Mouse (Mus musculus) common myeloid progenitor, adult 5-6 weeks (primary cell): Measurements from ENCODE around the gene Ciz1. TPM values are rescaled to one million over a fixed set of nuclear protein-coding genes. Genes with fewer than 3 reads are reported as not detected.

Source experiments
- ATAC-seq: replicated peaks from 2 replicates; pipeline ENCODE4 v1.8.0; 2016; ENCODE audit warnings: low read depth, mild to moderate bottlenecking, moderate TSS enrichment, inconsistent platforms; ENCODE audit not compliant: poor library complexity, severe bottlenecking
- total RNA-seq: library from RNA; stranded (forward); fragments of 200-1000, 187-1606 nt; gene quantifications from 2 replicates; pipeline ENCODE4 v1.2.3, GENCODE M21; 2017

Gene Ciz1
- total RNA-seq, 1 experiment from 2014 or later, result 76.5 TPM

DNA sequence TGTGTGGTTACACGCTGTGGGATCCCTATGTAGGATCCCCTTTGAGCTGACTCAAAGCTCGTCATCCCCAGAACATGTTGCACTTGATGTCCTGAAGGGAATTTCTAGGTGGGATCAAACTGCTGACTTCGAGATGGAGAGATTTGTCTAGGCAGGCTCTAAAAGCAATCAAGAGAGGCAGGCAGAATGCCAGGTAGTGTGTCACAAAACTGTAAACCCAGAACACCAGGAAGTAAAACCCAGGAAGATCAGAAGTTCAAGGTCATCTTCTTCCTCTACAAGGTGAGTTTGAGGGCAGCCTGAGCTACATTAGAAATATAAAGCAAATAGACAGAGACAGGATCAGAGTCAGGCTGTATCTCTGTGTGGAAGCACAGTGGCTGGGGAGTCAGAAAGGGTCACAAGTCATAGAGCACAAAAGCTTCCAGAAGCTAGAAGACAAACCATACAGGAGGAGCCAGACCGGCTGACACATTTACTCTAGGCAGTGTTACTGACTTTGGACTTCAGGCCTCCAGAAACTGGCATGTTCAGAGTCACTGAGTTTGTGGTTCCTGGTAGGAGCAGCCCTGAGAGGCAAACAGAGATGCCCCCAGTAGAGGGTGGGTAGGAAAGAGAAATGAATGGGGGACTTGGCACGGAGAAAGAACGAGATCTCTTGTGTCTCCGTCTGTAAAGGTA lies 55.2 kb downstream of the Ciz1 start:
- no peak for ATAC-seq

DNA sequence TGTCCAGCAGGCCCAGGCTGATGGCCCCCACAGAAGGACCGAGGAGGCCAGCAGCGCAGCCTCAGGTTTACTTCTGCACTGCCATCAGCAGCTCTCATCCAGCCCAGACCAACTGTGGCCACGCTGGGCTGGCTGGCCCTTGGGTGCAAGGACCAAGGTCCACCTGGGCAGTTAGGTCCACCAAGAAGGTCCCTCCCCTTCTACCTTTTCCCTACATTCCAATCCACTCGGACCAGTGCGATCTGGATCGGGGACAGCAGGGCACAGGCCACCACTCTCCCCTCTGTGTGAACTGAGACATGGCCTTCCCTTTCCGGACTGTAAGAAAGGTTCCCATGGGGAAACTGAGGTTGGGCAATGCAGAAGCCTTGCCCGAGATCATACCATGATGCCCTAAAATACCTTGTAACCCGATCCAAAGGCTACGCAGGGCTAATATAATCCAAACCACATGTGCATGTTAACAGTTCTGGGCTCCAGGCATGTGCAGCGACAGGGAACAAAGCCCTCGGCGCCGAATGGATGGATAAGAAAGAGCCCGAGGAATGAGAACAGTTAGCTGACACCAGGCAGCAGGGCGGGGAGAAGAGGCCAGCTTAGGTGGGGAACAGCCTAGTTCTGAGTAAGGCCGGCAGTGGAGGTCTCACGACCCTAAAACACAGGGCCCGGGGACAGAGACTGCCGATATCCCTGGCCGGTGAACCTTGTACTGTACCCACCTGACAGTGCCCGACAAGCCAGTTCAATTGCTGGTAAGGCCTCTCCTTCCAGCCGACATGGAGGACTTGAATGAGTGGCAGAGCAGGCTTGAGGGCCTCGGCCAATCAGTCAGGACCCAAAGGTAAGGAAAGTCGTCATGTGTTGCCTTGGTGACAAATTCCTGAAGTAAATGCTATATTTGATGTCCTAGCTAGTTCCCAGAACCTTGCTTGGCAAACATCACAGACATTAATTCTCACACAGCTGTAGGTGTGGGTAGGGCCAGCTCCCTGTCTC lies 56.6 kb downstream of the Ciz1 start:
- ATAC-seq, result no peak

DNA sequence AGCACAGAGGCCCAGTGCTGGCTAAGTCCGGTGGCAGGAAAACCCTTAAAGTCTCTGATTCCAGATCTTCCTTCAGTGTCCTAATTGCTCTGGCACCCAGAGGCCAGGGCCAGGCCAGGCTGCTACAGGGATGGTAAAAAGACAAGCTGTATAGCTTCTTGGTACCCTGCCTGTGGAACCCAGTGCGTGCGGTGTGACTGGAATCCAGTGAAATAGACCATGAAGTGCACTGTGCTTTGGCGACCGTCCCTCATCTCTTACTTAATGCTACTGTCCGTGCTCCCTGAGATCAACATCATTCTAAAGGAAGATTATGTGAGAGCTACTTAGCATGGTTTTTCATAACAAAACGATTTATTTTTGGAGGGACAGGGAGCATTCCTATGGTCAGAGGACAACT lies 59.3 kb downstream of the Ciz1 start:
- ATAC-seq, result no peak

DNA sequence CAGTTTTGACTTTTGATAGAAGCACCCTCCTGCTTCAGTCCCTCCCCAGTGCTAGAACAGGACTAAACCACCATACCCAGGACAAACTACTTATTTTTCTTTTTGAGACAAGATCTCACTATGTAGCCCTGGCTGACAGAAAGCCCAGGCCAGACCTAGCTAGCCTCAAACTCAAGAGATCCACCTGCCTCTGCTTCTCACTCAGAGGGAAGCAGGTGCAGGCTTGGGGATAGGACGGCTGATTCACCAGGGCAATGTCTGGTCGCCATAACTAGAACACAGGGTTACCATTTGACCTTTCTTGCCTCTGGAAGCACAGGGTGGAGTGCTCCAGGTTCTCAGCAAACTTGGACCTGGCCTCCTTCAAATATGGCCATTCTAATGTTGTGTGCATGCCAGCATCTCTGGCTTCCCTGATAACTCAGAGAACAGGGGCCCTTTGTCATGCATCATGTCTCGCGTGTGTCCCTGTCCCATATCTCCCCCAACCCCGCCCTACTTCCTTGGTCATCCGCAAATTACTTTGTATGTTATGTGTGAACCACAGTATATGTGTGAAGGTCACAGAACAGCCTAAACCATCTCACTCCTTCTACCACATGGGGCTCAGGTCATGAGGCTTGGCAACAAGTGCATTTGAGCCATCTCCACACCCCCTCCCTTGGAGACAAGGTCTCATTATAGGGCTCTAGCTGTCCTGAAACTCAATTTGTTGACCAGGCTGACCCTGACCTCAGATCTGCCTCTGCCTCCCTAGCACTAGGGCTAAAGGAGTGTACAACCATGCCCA lies 60.8 kb downstream of the Ciz1 start:
- ATAC-seq, result no peak

DNA sequence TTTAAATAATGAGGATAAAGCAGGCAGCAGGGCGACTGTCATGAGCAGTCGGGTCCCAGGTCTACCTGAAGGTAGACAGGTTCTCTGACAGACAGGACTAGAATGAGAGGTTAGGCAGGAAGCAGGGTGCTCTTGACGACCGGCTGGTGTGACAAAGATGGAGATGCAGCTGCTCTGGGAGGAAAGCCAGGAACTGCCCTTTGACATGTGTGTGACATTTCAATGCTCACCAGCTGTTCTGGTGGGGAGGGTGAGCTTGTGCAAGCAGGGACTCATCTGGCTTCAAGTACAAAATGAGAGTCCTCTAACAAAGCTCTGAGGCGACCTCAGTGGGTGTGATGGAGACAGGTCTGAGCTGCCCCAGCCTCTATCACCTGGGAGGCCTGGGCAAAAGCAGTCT lies 61.8 kb downstream of the Ciz1 start:
- ATAC-seq, result no peak

DNA sequence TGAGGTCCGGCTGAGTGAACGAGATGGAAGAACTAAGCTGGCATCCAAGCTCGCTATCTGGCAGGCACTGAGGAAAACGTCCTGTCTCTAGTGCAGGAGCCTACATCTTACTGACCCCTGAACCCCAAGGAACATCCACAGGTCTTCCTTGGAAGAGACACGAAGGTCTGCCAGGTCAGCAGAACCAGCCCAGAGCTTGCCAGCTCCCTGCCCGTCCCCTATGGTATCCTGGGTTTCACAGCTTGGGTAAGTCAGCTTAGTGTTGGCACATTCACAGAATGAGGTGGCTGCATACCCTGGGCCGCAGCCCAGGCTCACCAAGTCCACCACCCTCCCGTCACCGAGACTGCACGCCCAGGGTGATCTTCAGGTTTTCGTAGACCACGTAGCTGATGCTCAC lies 63.7 kb downstream of the Ciz1 start:
- ATAC-seq, result no peak

DNA sequence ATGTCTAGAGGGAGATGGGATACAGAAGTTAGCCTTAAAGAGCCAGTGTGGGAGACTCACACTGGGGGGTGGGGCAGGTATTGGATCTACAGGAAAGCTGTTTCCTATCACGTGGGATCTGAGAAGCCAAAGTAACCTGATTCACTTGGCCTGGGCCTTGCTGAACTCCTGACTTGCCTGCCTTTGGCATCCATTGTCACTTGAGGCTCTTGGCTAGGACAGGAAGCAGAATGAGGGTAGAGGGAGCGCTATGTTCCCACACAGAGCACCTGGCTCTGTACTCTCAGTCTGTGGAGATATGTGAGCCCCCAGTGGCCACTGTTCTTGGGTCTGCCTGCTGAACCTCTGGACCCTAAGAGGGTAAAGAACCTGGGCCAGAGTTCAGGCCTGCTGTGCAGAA lies 64.4 kb downstream of the Ciz1 start:
- ATAC-seq, result no peak

DNA sequence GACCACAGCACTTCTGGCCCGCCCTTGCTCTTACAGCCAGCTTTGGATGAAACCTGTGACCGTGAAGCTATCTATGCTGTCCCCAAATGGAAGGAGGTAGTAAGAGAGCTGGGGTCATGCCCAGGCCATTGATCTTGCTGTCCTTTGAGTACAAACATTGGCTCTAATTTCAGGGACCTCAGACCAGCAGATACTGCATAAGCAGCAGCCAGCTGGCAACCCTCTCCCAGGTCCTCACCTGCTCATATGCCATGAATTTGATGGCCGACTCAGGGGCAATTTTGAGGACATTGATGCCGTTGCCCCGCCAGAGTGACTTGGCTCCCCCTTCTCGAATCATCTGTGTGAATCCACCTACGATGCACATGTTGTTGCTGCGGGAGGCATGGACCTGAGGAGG lies 65.4 kb downstream of the Ciz1 start:
- ATAC-seq, result no peak

DNA sequence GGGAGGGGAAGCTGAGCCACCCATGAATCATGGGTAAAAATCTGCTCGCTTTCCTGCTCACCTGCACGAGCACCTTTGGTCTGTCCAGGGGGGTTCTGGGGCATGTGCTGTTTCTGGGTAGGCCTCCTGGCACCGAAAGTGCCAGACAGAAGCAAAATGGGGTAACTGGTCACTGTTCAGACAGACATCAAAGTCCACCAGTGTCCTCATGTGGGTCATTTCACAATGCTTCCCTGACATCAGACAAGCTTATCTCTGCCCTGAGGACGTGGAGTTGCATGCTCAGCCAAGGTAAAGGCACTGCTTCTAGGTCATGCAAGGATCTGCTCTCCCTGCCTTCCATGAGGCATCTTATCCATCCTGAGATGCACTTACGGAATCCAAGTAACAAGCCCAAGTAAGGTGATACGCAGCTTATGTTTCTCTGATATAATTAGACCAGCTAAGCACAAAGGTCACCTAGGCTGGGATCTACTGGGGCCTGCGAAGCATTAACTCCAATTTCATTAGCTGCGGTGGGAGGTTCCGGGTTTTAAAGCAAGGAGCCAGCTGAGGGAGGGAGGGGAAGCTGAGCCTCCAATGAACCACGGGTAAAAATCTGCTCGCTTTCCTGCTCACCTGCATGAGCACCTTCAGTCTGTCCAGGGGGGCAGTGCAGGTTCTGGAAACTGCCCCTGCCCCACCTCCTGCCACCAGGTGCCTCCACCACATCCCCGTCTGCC lies 66.5 kb downstream of the Ciz1 start:
- no peak for ATAC-seq

DNA sequence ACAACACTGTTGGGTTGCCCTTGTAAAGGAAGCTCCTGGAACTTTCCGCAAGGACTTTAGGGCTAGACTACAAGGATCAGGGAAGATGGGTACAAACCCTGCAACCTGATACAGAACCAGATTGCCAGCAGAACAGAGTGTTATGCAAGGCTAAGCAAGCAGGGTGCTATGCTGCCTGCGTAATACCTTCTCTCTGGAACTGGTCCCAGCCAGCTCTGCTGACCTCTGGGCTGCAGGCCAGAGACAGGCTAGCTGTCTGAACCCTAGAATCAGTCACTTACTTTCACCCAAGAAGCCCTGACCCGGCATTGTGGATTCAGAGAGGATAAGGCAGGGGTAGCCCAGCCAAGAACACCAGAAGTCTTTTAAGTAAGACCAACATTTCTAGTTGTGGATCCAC lies 67.2 kb downstream of the Ciz1 start:
- ATAC-seq, result no peak

DNA sequence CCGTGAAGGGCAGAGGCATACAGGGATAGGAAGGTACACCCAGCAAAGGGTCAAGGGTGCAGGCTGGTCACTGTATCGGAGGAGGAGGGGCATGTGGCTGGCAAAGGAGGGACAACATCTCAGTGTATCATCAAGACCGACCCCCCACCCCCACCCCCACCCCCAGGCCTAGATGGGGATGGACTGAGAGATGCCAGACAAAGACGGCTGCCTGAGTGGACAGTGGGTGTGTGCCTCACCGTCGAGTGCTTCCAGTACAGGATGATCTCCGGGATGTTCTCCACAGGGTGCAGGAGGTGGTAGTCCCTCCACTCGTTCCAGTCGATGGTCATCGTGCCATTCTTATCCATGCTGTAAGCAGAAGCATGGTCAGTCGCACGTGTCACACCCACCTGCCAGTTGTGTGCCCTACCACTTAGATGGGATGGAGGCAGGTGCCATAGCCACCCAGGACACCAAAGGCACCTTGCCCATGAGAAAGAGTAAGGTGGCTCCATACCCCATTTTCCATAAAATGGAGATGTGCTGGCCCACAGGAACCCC lies 68.0 kb downstream of the Ciz1 start:
- ATAC-seq, result no peak

DNA sequence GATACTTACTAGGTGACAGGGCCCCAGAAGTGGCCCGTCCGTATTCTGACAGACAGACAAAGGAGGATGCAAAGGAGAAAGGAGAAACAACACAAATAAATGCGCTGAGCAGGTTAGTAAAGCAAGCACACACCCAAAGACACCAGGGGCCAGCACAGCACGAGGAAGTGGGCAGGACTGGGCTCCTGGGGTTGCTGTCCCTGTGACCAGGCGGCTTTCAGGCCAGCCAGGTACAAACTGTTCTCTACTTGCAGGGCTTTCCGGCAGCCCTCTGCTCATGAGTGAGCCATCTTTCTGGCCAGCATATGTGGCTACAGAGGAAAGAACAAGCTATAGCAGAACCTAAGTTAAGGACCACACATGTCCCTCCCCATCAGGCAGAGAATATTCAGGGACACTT lies 68.5 kb downstream of the Ciz1 start:
- ATAC-seq, result no peak

DNA sequence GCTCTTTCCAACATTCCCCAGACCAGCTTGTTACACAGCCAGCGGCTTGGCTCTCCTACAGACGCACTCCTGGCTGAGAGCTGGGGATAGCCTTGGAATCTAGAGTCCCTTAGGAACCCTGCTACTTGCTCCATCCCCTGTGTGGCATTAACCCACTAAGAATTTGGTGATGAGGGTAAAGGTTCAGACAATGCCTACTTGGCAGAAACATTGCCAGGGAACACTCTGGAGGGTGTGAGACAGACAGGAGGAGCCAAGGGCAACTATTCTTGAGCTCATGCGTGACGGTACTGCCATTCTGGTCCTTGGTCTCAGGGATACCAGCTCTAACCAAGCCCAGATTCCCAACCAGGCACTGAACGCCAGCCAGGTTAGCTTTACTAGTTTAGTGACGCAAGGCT lies 69.7 kb downstream of the Ciz1 start:
- no peak for ATAC-seq

DNA sequence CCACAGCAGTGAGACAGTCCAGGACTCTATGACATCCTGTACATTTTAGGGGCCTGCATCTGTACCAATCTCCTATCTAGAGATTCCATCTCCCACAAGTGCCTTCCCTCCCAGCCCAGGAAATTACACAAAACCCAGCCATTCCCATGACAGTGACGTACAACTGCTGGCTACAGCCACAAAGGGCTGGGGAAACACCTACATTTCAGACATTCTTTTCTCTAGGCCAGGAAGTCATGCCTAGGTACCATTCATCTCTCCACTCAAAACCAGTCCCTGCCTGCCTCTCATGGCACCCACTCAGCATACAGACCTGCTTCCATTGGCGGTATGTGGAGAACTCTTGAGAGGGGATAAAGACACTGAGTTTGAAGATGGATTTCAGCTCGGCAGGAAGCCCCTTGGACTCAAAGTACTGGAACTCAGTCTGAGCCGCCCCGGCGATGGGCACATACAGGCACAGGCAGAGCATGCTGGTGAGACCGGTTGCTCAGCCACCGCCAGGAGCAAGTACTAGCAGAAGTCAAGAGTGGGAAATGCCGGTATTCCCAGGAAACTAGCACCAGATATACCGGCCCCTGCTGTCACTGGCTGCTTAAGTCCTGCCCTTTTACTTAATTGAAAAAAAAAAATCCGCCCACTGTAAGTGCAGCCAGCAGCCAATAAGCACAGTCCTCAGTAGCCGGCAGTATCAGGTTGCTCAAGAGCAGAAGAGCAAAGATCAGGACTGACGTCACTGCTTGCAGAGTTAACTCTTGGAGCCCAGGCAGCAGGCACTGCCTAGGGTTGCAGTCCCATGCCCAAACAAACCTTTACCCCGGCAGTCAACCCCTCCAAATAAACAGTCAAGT lies 71.6 kb downstream of the Ciz1 start:
- peak; percentile 89 for ATAC-seq

DNA sequence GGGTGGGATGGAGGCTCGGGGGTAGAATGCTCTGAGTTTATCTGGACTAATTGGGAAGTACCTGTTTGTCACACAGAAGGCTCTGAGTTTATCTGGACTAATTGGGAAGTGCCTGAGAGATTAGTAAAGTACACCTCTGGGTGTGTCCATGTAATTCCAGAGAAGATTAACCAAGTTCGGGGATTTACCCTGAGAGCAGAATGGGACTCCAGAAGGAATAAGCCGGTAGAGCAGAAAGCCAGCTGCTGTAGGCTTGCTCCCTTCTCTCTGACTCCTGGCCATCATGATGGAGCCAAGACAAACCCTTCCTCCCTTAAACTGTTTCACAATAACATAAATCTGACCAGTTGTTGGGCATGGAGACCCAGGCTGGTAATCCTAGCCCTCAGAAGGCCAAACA lies 72.7 kb downstream of the Ciz1 start:
- no peak for ATAC-seq

DNA sequence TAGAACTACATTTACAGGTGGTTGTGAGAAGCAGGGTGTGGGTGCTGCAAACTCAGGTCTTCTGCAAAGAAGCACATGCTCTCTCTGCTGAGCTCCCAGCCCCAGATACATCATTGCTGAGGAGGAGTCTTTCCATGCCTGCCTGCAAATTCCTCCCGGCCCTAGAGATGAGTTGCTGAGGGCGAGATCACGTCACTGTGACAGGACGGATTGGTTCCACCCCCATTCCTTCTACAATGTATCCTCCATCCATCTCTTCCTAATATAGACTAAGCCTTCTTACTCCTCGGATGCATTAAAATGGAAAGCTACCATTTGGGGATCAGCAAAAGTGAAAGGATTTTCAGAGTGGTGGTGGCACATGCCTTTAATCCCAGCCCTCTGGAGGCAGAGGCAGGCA lies 73.4 kb downstream of the Ciz1 start:
- ATAC-seq, result no peak

DNA sequence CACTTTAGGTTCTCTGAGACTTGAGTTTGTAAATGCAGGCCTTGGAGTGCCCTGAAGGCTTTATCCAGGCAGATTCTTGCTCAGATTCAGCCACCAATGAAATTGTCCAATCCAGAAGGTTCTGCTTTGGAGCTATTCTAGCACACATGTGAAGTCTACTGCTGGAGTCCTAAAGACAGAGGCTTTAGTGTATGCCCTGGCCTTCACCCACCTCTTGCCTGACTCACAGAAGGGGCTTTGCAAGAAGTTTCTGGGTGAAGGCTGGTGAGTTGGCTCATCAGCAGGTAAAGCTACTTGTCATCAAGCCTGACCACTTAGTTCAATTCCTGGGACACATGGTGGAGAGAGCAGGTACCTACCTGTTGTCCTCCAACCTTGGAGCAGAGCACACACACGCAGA lies 74.0 kb downstream of the Ciz1 start:
- ATAC-seq, result no peak

DNA sequence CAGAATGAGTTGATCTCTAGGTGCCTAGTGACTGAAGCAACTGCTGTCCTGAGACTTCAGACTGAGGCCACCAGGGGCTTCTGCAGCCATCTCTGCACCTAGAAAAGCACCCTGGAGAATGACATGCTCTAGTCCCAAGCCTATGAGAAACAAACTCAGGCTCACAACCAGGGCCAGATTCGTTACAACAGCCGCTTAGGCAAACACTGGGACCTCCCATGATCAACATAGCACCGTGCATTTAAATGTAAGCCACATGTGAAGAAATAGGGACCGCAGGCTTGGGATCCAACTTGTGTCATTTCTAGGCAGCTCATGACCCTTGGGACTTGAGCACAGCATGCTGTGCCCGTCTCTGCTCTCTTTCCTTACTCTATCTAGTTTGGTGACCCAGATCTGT lies 75.6 kb downstream of the Ciz1 start:
- ATAC-seq, result no peak

DNA sequence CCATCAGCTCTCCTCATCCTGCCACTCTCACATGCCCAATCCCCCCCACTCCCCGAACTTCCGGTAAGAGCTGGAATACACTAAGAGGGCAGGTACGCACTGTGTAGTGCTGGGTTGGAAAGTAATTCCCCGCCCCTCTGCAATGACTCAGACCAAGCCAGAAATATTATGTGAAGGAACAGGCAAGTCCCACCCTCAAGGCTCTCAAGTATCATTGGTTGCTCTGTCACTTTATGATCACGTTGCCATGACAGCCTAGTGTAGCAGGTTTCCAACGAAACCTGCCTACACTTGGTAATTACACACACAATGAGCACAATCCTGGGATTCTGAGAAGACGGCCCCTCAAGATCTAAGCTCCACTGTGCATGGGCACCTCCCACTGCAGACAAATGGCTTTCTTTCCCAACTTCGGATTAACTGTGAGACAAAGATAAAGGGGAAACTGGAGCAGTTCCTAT lies 76.2 kb downstream of the Ciz1 start:
- peak; percentile 48 for ATAC-seq
